Mouse (Mus musculus) lung, postnatal 0 days (tissue): ENCODE results near the gene Itga9.

Source experiments
- CTCF ChIP-seq: IDR thresholded peaks from 2 replicates; pipeline ENCODE4 v1.5.1; 2016; ENCODE audit warnings: antibody characterized with exemption, mild to moderate bottlenecking
- EP300 ChIP-seq: IDR thresholded peaks from 2 replicates; pipeline ENCODE4 v1.6.1; 2016; ENCODE audit warnings: antibody characterized with exemption, mild to moderate bottlenecking, control low read depth

DNA sequence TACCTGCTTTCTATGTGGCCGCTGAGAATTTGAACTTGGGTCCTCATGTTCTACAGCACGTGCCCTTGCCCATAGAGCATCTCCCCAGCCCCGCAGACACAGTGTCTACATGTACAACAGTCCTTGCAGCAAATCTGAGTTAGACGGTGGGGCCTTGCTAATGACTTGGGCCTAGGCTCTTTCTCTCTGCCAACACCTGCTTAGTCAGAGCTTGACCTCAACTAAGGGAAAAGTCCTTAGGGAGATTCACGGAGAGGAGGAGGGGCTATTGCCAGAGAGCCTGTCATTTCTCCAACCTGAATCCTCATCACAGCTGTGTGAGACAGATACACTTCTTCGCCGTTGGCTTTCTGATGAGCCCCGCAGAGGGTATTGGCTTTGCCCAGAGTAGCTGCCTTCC, 70.2 kb downstream of the Itga9 start:
- TF ChIP-seq CTCF (no peak), EP300 (no peak)
